Mouse (Mus musculus): Measurements from ENCODE around the gene Socs1.

GRCm38 (mm10) chr16:10781862-10782371, 3.4 kb downstream of the Socs1 start:
- TF ChIP-seq CTCF (IDR thresholded peaks at IDR 0.05; ENCODE audit: control insufficient read depth, insufficient read depth, insufficient replicate concordance, low read depth, low read length) = no peak
- no peak for TF ChIP-seq POLR2A (IDR thresholded peaks at IDR 0.05; ENCODE audit: control insufficient read depth, low read depth, low read length)

All from testis, adult 2 months (tissue).